Mouse (Mus musculus): ENCODE measurements around the gene Tbc1d22a.

DNA sequence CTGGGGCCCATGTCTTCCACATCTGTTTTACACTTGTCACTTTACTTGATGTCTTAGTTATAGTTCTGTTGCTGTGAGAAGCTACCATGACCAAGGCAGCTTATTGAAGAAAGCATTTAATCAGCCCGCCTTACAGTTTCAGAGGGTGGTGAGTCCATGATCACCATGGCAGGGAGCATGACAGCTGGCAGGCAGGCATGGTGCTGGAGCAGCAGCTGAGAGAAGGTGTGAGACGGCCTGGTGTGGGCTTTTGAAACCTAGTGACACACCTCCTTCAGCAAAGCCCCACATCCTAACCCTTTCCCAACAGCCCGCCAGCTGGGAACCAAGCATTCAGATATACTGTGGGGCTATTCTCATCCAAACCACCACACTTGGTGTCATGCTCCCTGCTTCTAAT, 91.0 kb downstream of the Tbc1d22a start:
- TF ChIP-seq POLR2A (IDR thresholded peaks at IDR 0.05; ENCODE audit: low read depth, low read length), result no peak
- no peak for TF ChIP-seq CTCF (IDR thresholded peaks at IDR 0.05; ENCODE audit: extremely low read depth, insufficient read length, insufficient replicate concordance, low read depth, low read length)
